Mouse (Mus musculus): ENCODE data around the gene Oprd1. TPM values are rescaled to one million over a fixed set of nuclear protein-coding genes. Genes with fewer than 3 reads are reported as not detected.

Oprd1 gene
- polyA plus RNA-seq, 1 experiment = not detected

DNA sequence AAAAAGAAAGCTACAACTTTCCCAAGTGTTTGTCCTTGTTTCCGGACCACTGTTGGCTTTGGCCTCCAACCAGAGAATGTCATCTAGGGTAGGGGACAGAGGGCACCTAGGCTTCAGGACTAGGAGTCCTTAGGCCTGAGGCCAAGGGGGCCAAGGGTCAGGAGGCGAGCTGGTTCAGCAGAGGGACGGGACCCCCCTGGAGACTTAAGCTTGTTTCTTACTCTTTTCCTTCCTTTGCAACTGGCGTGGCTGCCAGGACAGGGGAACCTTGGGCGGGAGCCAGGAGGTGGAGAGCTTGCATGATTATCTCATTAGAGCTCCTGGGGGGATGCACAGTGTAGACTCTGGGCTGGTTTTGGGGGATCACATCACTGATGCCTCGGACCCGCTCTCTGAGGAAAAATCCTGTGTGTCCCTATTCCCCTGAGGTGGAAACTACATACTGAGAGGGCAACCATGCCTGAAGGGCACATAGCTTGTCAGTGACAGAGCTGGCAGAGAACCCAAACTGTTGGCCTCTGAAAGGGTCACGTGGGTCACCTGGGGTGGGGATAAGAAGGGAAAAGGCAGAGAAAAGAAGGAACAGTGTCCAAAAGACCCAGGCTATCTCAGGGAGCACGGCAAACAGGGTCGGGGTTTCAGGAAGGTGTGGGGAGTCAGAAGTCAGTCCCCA is 78.0 kb downstream of the Oprd1 start:
- TF ChIP-seq CTCF (IDR thresholded peaks at IDR 0.05; ENCODE audit: low read depth, low read length) (no peak), POLR2A (IDR thresholded peaks at IDR 0.05; ENCODE audit: borderline replicate concordance, low read depth, low read length) (no peak)
- peaks cover 21% of the 10 kb centered on the region for H3K4me1 ChIP-seq (ENCODE audit: control insufficient read depth, insufficient read depth, low read length)
- H3K4me3 ChIP-seq (ENCODE audit: insufficient read depth, low read length) = no peak overlapping the region
- no peak overlapping the region for H3K27ac ChIP-seq (ENCODE audit: insufficient read depth, low read depth, low read length)

DNA sequence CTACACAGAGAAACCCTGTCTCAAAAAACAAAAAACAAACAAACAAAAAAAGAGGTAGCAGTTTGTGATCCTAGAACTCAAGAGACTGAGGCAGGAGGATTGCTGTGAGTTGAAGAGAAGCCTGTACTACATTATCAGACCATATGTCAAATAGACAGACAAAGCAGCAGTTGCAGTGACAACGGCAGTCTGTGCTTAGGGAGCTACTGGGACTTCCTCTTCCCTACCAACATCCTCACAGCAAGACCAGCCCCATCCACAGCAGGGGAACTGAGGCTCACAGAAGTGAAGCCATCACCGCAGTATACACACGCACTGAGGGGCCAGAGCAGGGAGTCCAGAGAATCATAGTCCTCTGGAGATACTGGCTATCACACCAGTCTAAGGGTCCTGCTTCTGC is 78.7 kb downstream of the Oprd1 start:
- Histone ChIP-seq H3K27ac (ENCODE audit: insufficient read depth, low read depth, low read length) (no peak overlapping the region), H3K4me3 (ENCODE audit: insufficient read depth, low read length) (no peak overlapping the region), H3K4me1 (ENCODE audit: control insufficient read depth, insufficient read depth, low read length) (peaks cover 24% of the 10 kb centered on the region)
- TF ChIP-seq POLR2A (IDR thresholded peaks at IDR 0.05; ENCODE audit: borderline replicate concordance, low read depth, low read length) (no peak), CTCF (IDR thresholded peaks at IDR 0.05; ENCODE audit: low read depth, low read length) (no peak)

DNA sequence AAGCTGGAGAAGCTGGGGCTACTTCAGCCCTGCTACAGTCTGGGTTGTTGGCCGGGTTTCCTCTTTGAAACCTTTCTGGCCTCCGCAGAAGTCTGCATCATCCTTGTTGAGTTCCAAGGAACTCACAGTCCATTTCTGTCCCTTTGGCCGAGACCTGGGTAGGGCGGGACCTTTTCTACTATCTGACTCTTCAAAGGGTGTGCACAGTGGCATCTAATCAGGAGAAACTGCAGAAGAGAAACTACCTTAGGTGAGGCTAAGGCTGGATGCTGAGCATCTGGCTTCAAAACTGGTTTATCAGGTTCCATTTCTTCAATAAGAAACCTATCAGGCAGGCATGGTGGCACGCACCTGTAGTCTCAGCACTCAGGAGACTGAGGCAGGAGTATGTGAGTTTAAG is 79.7 kb downstream of the Oprd1 start:
- Histone ChIP-seq H3K27ac (ENCODE audit: insufficient read depth, low read depth, low read length) (no peak overlapping the region), H3K4me1 (ENCODE audit: control insufficient read depth, insufficient read depth, low read length) (peaks cover 33% of the 10 kb centered on the region), H3K4me3 (ENCODE audit: insufficient read depth, low read length) (no peak overlapping the region)
- TF ChIP-seq CTCF (IDR thresholded peaks at IDR 0.05; ENCODE audit: low read depth, low read length) (no peak), POLR2A (IDR thresholded peaks at IDR 0.05; ENCODE audit: borderline replicate concordance, low read depth, low read length) (no peak)

DNA sequence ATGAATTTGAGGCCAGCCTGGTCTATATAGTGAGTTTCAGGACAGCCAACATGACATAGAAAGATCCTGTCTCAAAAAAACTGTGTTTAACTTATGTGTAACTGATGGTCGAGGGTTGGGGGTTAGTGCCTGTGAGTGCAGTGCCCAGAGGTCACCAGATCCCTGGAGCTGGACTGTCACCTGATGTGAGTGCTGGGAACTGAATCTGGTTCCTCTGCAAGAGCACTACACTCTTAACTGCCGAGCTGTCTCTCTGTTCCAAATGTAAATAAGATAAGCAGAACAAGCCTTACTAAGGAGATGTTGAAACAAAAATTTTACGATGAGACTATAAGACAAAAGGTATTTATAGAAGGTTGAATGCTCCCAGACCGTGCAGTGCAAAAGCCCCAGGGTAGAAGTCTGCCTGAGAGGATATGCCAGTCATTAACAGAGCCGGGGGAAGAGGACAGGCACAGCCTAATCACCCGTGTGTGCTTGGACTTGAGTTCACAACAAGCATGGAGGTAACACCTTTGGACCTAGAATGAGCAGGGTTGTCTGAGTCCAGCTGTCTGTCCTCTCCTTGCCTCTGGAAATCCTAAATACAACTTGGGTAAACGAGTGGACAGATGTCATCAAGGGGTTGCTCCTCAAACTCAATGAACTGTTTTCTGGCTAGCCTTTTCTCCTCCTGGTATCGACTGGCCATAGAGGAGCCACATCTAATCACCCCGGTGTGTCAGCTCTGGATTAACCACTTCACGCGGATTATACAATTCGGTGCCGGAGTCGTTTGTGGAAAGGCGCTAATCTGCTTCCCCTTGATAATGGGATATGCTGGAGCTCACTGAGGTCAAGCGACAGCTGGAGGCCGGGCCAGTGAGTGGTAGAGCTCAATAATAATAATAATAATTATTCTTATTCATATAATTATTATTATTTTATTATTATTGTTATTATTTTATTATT is 81.1 kb downstream of the Oprd1 start:
- no peak for TF ChIP-seq POLR2A (IDR thresholded peaks at IDR 0.05; ENCODE audit: borderline replicate concordance, low read depth, low read length)
- no peak for TF ChIP-seq CTCF (IDR thresholded peaks at IDR 0.05; ENCODE audit: low read depth, low read length)
- peaks cover 37% of the 10 kb centered on the region for H3K4me1 ChIP-seq (ENCODE audit: control insufficient read depth, insufficient read depth, low read length)
- H3K27ac ChIP-seq (ENCODE audit: insufficient read depth, low read depth, low read length) = no peak overlapping the region
- no peak overlapping the region for H3K4me3 ChIP-seq (ENCODE audit: insufficient read depth, low read length)

DNA sequence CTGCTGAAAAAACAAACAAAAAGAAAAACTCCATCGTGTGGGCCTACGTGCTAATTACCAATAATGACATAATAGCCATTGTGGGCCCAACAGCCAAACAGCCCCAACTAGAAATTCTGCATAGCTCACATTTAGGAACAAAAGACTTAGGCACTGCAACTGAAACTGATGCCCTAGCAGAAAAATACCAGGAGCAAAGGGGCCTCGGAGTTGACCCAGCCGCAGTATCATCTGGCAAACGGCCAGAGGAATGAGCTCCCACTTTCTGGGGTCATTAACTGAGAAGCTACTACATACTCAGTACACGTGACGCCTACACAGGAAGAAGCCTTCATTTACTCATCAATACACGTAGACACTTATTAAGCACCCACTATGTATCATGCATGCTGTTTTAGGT is 82.0 kb downstream of the Oprd1 start:
- Histone ChIP-seq H3K4me1 (ENCODE audit: control insufficient read depth, insufficient read depth, low read length) (peaks cover 43% of the 10 kb centered on the region), H3K27ac (ENCODE audit: insufficient read depth, low read depth, low read length) (no peak overlapping the region), H3K4me3 (ENCODE audit: insufficient read depth, low read length) (no peak overlapping the region)
- no peak for TF ChIP-seq POLR2A (IDR thresholded peaks at IDR 0.05; ENCODE audit: borderline replicate concordance, low read depth, low read length)
- no peak for TF ChIP-seq CTCF (IDR thresholded peaks at IDR 0.05; ENCODE audit: low read depth, low read length)

Other genes starting within 250 kb of the Oprd1 start
- gene Tmem200b, start 222.7 kb downstream of the Oprd1 start, polyA plus RNA-seq (2012; ENCODE audit: insufficient read depth, insufficient read length, missing spikeins) = not detected in 2 replicates
- 0.24 TPM in 1 of 2 replicates, not detected in the other for gene Gm10300, start 69.8 kb downstream of the Oprd1 start, polyA plus RNA-seq (2012; ENCODE audit: insufficient read depth, insufficient read length, missing spikeins)
- gene Epb41, start 69.2 kb downstream of the Oprd1 start, polyA plus RNA-seq (2012; ENCODE audit: insufficient read depth, insufficient read length, missing spikeins) = 79.8 and 84.7 TPM in 2 replicates
- gene Ythdf2, start 67.8 kb upstream of the Oprd1 start, polyA plus RNA-seq (2012; ENCODE audit: insufficient read depth, insufficient read length, missing spikeins) = 50.3 and 51.4 TPM in 2 replicates
- gene Gmeb1, start 117.1 kb upstream of the Oprd1 start, polyA plus RNA-seq (2012; ENCODE audit: insufficient read depth, insufficient read length, missing spikeins) = 16.7 and 16.8 TPM in 2 replicates
- gene Taf12, start 129.9 kb upstream of the Oprd1 start, polyA plus RNA-seq (2012; ENCODE audit: insufficient read depth, insufficient read length, missing spikeins) = 33.6 and 38.5 TPM in 2 replicates
- 1.5 TPM in 1 of 2 replicates, not detected in the other for gene Rab42, start 158.9 kb upstream of the Oprd1 start, polyA plus RNA-seq (2012; ENCODE audit: insufficient read depth, insufficient read length, missing spikeins)
- 21.2 and 26.1 TPM in 2 replicates for gene Trnau1ap, start 185.1 kb upstream of the Oprd1 start, polyA plus RNA-seq (2012; ENCODE audit: insufficient read depth, insufficient read length, missing spikeins)
- gene Rcc1, start 209.1 kb upstream of the Oprd1 start, polyA plus RNA-seq (2012; ENCODE audit: insufficient read depth, insufficient read length, missing spikeins) = 19.5 and 19.8 TPM in 2 replicates